Mouse (Mus musculus): Measurements from ENCODE around the gene Slc2a1. TPM values are rescaled to one million over a fixed set of nuclear protein-coding genes. Genes with fewer than 3 reads are reported as not detected.

Slc2a1 gene
- polyA plus RNA-seq, 1 experiment from 2014 or later = 91.6 TPM

- no peak overlapping the region for H3K4me3 ChIP-seq (replicated peaks)
- H3K4me1 ChIP-seq = peaks cover 60% of the 10 kb centered on the region
- no peak for ATAC-seq (replicated peaks; ENCODE audit: low FRiP score)
- no peaks in the 10 kb centered on the region for H3K9me3 ChIP-seq (replicated peaks)
- 62% methylated on average over 5 of the region's 5 CpGs for WGBS
- H3K9ac ChIP-seq = no peak overlapping the region
- H3K36me3 ChIP-seq = peaks cover 40% of the 10 kb centered on the region
- no peak overlapping the region for H3K4me2 ChIP-seq
- no peaks in the 10 kb centered on the region for H3K27me3 ChIP-seq
- H3K27ac ChIP-seq = peak overlapping the region; percentile 59
Measured at GRCm38 (mm10) chr4:119119354-119119753, 10.8 kb downstream of the Slc2a1 start.

- Histone ChIP-seq H3K27ac (no peak overlapping the region), H3K36me3 (peaks cover 40% of the 10 kb centered on the region), H3K4me1 (peaks cover 59% of the 10 kb centered on the region), H3K9ac (no peak overlapping the region), H3K4me2 (no peak overlapping the region), H3K27me3 (no peaks in the 10 kb centered on the region), H3K4me3 (replicated peaks) (no peak overlapping the region), H3K9me3 (replicated peaks) (no peaks in the 10 kb centered on the region)
- no peak for ATAC-seq (replicated peaks; ENCODE audit: low FRiP score)
- WGBS = 88% methylated on average over 6 of the region's 6 CpGs
Measured at GRCm38 (mm10) chr4:119120095-119120494, 11.6 kb downstream of the Slc2a1 start.

- Histone ChIP-seq H3K27me3 (no peaks in the 10 kb centered on the region), H3K9ac (no peak overlapping the region), H3K4me1 (peaks cover 48% of the 10 kb centered on the region), H3K4me3 (replicated peaks) (no peak overlapping the region), H3K4me2 (no peak overlapping the region), H3K27ac (no peak overlapping the region), H3K9me3 (replicated peaks) (no peaks in the 10 kb centered on the region), H3K36me3 (peaks cover 47% of the 10 kb centered on the region)
- 47% methylated on average over 4 of the region's 4 CpGs for WGBS
- 0 out of 2 replicates have a peak, but pooled peaks have one; percentile 27 for ATAC-seq (replicated peaks; ENCODE audit: low FRiP score)
Measured at GRCm38 (mm10) chr4:119121249-119121648, 12.7 kb downstream of the Slc2a1 start.

- Histone ChIP-seq H3K4me1 (peaks cover 20% of the 10 kb centered on the region), H3K9ac (no peak overlapping the region), H3K36me3 (peaks cover 74% of the 10 kb centered on the region), H3K27me3 (no peaks in the 10 kb centered on the region), H3K4me2 (no peak overlapping the region), H3K4me3 (replicated peaks) (no peak overlapping the region), H3K9me3 (replicated peaks) (no peaks in the 10 kb centered on the region), H3K27ac (no peak overlapping the region)
- no peak for ATAC-seq (replicated peaks; ENCODE audit: low FRiP score)
- WGBS = 70% methylated on average over 2 of the region's 2 CpGs
Measured at GRCm38 (mm10) chr4:119124771-119125273, 16.3 kb downstream of the Slc2a1 start.

- peaks cover 75% of the 10 kb centered on the region for H3K36me3 ChIP-seq
- H3K27me3 ChIP-seq = no peaks in the 10 kb centered on the region
- H3K4me3 ChIP-seq (replicated peaks) = no peak overlapping the region
- H3K27ac ChIP-seq = no peak overlapping the region
- H3K9ac ChIP-seq = no peak overlapping the region
- no peak overlapping the region for H3K4me2 ChIP-seq
- 77% methylated on average over 9 of the region's 9 CpGs for WGBS
- H3K9me3 ChIP-seq (replicated peaks) = no peaks in the 10 kb centered on the region
- peaks cover 17% of the 10 kb centered on the region for H3K4me1 ChIP-seq
- ATAC-seq (replicated peaks; ENCODE audit: low FRiP score) = no peak
Measured at GRCm38 (mm10) chr4:119125577-119126270, 17.2 kb downstream of the Slc2a1 start.

GRCm38 (mm10) chr4:119127229-119127628 lies 18.7 kb downstream of the Slc2a1 start:
- 70% methylated on average over 6 of the region's 6 CpGs for WGBS
- H3K36me3 ChIP-seq = peaks cover 73% of the 10 kb centered on the region
- ATAC-seq (replicated peaks; ENCODE audit: low FRiP score) = no peak
- no peak overlapping the region for H3K4me3 ChIP-seq (replicated peaks)
- no peak overlapping the region for H3K9ac ChIP-seq
- peaks cover 7% of the 10 kb centered on the region; the same call in 1 of the 2 replicates for H3K4me1 ChIP-seq
- H3K27ac ChIP-seq = no peak overlapping the region
- no peaks in the 10 kb centered on the region for H3K9me3 ChIP-seq (replicated peaks)
- no peaks in the 10 kb centered on the region for H3K27me3 ChIP-seq
- no peak overlapping the region for H3K4me2 ChIP-seq

GRCm38 (mm10) chr4:119128547-119128946 lies 20.0 kb downstream of the Slc2a1 start:
- peaks cover 7% of the 10 kb centered on the region; the same call in 1 of the 2 replicates for H3K4me1 ChIP-seq
- no peaks in the 10 kb centered on the region for H3K9me3 ChIP-seq (replicated peaks)
- no peak for ATAC-seq (replicated peaks; ENCODE audit: low FRiP score)
- H3K27me3 ChIP-seq = no peaks in the 10 kb centered on the region
- no peak overlapping the region for H3K27ac ChIP-seq
- 88% methylated on average over 7 of the region's 7 CpGs for WGBS
- peaks cover 73% of the 10 kb centered on the region for H3K36me3 ChIP-seq
- H3K4me3 ChIP-seq (replicated peaks) = no peak overlapping the region
- no peak overlapping the region for H3K4me2 ChIP-seq
- H3K9ac ChIP-seq = no peak overlapping the region

GRCm38 (mm10) chr4:119129096-119129495 lies 20.6 kb downstream of the Slc2a1 start:
- Histone ChIP-seq H3K9ac (no peak overlapping the region), H3K27ac (no peak overlapping the region), H3K4me1 (peaks cover 5% of the 10 kb centered on the region; the same call in 1 of the 2 replicates), H3K27me3 (no peaks in the 10 kb centered on the region), H3K36me3 (peaks cover 77% of the 10 kb centered on the region), H3K9me3 (replicated peaks) (no peaks in the 10 kb centered on the region), H3K4me2 (no peak overlapping the region), H3K4me3 (replicated peaks) (no peak overlapping the region)
- no peak for ATAC-seq (replicated peaks; ENCODE audit: low FRiP score)
- WGBS = 96% methylated on average over 1 of the region's 1 CpGs

- 81% methylated on average over 8 of the region's 8 CpGs for WGBS
- peaks cover 90% of the 10 kb centered on the region for H3K36me3 ChIP-seq
- no peaks in the 10 kb centered on the region for H3K27me3 ChIP-seq
- H3K9me3 ChIP-seq (replicated peaks) = no peaks in the 10 kb centered on the region
- ATAC-seq (replicated peaks; ENCODE audit: low FRiP score) = no peak
- no peak overlapping the region for H3K4me2 ChIP-seq
- no peak overlapping the region for H3K9ac ChIP-seq
- H3K4me1 ChIP-seq = no peaks in the 10 kb centered on the region
- no peak overlapping the region for H3K4me3 ChIP-seq (replicated peaks)
- 0 out of 2 replicates have a peak overlapping the region, but pooled peaks have one; percentile 6 for H3K27ac ChIP-seq
Measured at GRCm38 (mm10) chr4:119131189-119131910, 22.8 kb downstream of the Slc2a1 start.

GRCm38 (mm10) chr4:119133306-119133705 lies 24.8 kb downstream of the Slc2a1 start:
- no peaks in the 10 kb centered on the region for H3K27me3 ChIP-seq
- no peak overlapping the region for H3K9ac ChIP-seq
- WGBS = 87% methylated on average over 13 of the region's 13 CpGs
- H3K9me3 ChIP-seq (replicated peaks) = no peaks in the 10 kb centered on the region
- H3K4me3 ChIP-seq (replicated peaks) = no peak overlapping the region
- H3K4me2 ChIP-seq = no peak overlapping the region
- no peak overlapping the region for H3K27ac ChIP-seq
- ATAC-seq (replicated peaks; ENCODE audit: low FRiP score) = no peak
- H3K36me3 ChIP-seq = peaks cover 91% of the 10 kb centered on the region
- H3K4me1 ChIP-seq = peaks cover 8% of the 10 kb centered on the region; the same call in 1 of the 2 replicates

GRCm38 (mm10) chr4:119133860-119134259 lies 25.3 kb downstream of the Slc2a1 start:
- ATAC-seq (replicated peaks; ENCODE audit: low FRiP score) = no peak
- Histone ChIP-seq H3K36me3 (peaks cover 86% of the 10 kb centered on the region), H3K4me2 (no peak overlapping the region), H3K4me3 (replicated peaks) (no peak overlapping the region), H3K27me3 (no peaks in the 10 kb centered on the region), H3K27ac (no peak overlapping the region), H3K9me3 (replicated peaks) (no peaks in the 10 kb centered on the region), H3K4me1 (peaks cover 12% of the 10 kb centered on the region; the same call in 1 of the 2 replicates), H3K9ac (no peak overlapping the region)
- 86% methylated on average over 13 of the region's 13 CpGs for WGBS

GRCm38 (mm10) chr4:119137313-119137712 lies 28.8 kb downstream of the Slc2a1 start:
- Histone ChIP-seq H3K27me3 (no peaks in the 10 kb centered on the region), H3K36me3 (peaks cover 53% of the 10 kb centered on the region), H3K9me3 (replicated peaks) (no peaks in the 10 kb centered on the region), H3K9ac (no peak overlapping the region), H3K27ac (no peak overlapping the region), H3K4me3 (replicated peaks) (no peak overlapping the region), H3K4me1 (peaks cover 12% of the 10 kb centered on the region), H3K4me2 (no peak overlapping the region)
- no peak for ATAC-seq (replicated peaks; ENCODE audit: low FRiP score)
- 77% methylated on average over 8 of the region's 8 CpGs for WGBS
